Mouse (Mus musculus) CH12.LX (cell line): ENCODE data around the gene Klhl29. TPM values are rescaled to one million over a fixed set of nuclear protein-coding genes. Genes with fewer than 3 reads are reported as not detected.
A peak's percentile ranks its signal among the peaks of the same experiment; 100 is the strongest.

ENCODE experiments used
- DNase-seq: peaks from one replicate; pipeline ENCODE4 v3.0.0-alpha.2; 2013; ENCODE audit errors: extremely low read depth
- H3K27ac ChIP-seq: 2 replicates; pipeline ENCODE4 v1.5.1; 2012; ENCODE audit warnings: low read depth, mild to moderate bottlenecking, control low read depth, moderate library complexity; ENCODE audit not compliant: insufficient read depth
- H3K27me3 ChIP-seq: replicated peaks from 2 replicates; pipeline ENCODE3; 2012; ENCODE audit warnings: inconsistent platforms
- H3K36me3 ChIP-seq, 2 experiments: replicated peaks in 1 of 2; 2 replicates each; pipeline versions ENCODE3 to v1.6.1; 2012; ENCODE audit warnings: inconsistent platforms in 1 of 2, low read length in 1 of 2, mild to moderate bottlenecking in 1 of 2, mixed read lengths in 1 of 2, moderate library complexity in 1 of 2; ENCODE audit not compliant: control insufficient read depth in 1 of 2, insufficient read depth in 1 of 2
- H3K4me1 ChIP-seq, 2 experiments: 2 replicates each; pipeline ENCODE4 v1.6.1; 2012; ENCODE audit warnings: inconsistent platforms in 1 of 2, moderate library complexity in 1 of 2; ENCODE audit not compliant: insufficient read depth in 2 of 2, control insufficient read depth in 1 of 2
- H3K4me2 ChIP-seq: 2 replicates; pipeline ENCODE4 v1.6.1; 2012; ENCODE audit warnings: low read depth, mild to moderate bottlenecking, control low read depth; ENCODE audit not compliant: poor library complexity, insufficient read depth, severe bottlenecking
- H3K4me3 ChIP-seq, 3 experiments: fragments of 150-350 bp in 1 of 3; sonication (generic) in 1 of 3; replicated peaks in 1 of 3; 2 replicates each; pipeline versions ENCODE3 to v1.5.1; 2011 to 2012; ENCODE audit warnings: low read depth in 2 of 3, low read length in 2 of 3, mild to moderate bottlenecking in 2 of 3, moderate library complexity in 2 of 3, control low read depth in 1 of 3, improper control_type of control experiment in 1 of 3, inconsistent platforms in 1 of 3, mixed read lengths in 1 of 3; ENCODE audit not compliant: poor library complexity in 1 of 3
- H3K79me2 ChIP-seq: replicated peaks from 2 replicates; pipeline ENCODE4 v1.6.1; 2012; ENCODE audit warnings: mild to moderate bottlenecking, moderate library complexity; ENCODE audit not compliant: control insufficient read depth, poor library complexity, insufficient read depth, severe bottlenecking; ENCODE audit errors: extremely low read depth
- H3K9ac ChIP-seq: 2 replicates; pipeline ENCODE4 v1.6.1; 2012; ENCODE audit warnings: low read depth, mild to moderate bottlenecking, control low read depth, moderate library complexity; ENCODE audit not compliant: insufficient read depth
- H3K9me3 ChIP-seq: replicated peaks from 2 replicates; pipeline ENCODE3; 2012; ENCODE audit warnings: low read length, inconsistent platforms, mixed read lengths
- BHLHE40 ChIP-seq: IDR thresholded peaks from 2 replicates; pipeline ENCODE4 v1.6.1; 2011; ENCODE audit warnings: mild to moderate bottlenecking, low read depth, low read length, improper control_type of control experiment
- CTCF ChIP-seq, 2 experiments: IDR thresholded peaks in 1 of 2; conservative IDR thresholded peaks in 1 of 2; 2 replicates each; pipeline ENCODE4 v1.5.1; 2011 to 2012; ENCODE audit warnings: low read depth in 2 of 2, low read length in 2 of 2, improper control_type of control experiment in 1 of 2, inconsistent platforms in 1 of 2, mild to moderate bottlenecking in 1 of 2, moderate library complexity in 1 of 2
- E2F4 ChIP-seq: IDR thresholded peaks from 2 replicates; pipeline ENCODE4 v1.6.1; 2011; ENCODE audit warnings: low read depth, low read length, improper control_type of control experiment; ENCODE audit not compliant: insufficient replicate concordance
- ELF1 ChIP-seq: IDR thresholded peaks from 2 replicates; pipeline ENCODE4 v1.6.1; 2014; ENCODE audit warnings: low read depth, mild to moderate bottlenecking, inconsistent platforms, low read length, improper control_type of control experiment
- ETS1 ChIP-seq: conservative IDR thresholded peaks from 2 replicates; pipeline ENCODE4 v1.6.1; 2012; ENCODE audit warnings: low read depth, mild to moderate bottlenecking, inconsistent platforms, low read length, improper control_type of control experiment, moderate library complexity
- GABPA ChIP-seq: IDR thresholded peaks from 2 replicates; pipeline ENCODE4 v1.6.1; 2012; ENCODE audit warnings: low read depth, low read length, improper control_type of control experiment, inconsistent platforms; ENCODE audit not compliant: insufficient replicate concordance
- HCFC1 ChIP-seq: IDR thresholded peaks from 2 replicates; pipeline ENCODE4 v1.6.1; 2012; ENCODE audit warnings: low read depth, mild to moderate bottlenecking, inconsistent platforms, low read length, improper control_type of control experiment
- IRF4 ChIP-seq: IDR thresholded peaks from 2 replicates; pipeline ENCODE4 v1.6.1; 2014; ENCODE audit warnings: low read depth, mild to moderate bottlenecking, inconsistent platforms, low read length, improper control_type of control experiment
- JUN ChIP-seq: IDR thresholded peaks from 2 replicates; pipeline ENCODE4 v1.6.1; 2011; ENCODE audit warnings: low read depth, mild to moderate bottlenecking, low read length, improper control_type of control experiment, moderate library complexity; ENCODE audit not compliant: insufficient read depth
- MAFK ChIP-seq: IDR thresholded peaks from 2 replicates; pipeline ENCODE4 v1.6.1; 2011; ENCODE audit warnings: low read length, improper control_type of control experiment; ENCODE audit not compliant: insufficient replicate concordance
- MAX ChIP-seq: IDR thresholded peaks from 2 replicates; pipeline ENCODE4 v1.6.1; 2011; ENCODE audit warnings: low read length, improper control_type of control experiment
- MAZ ChIP-seq: IDR thresholded peaks from 2 replicates; pipeline ENCODE4 v1.6.1; 2012; ENCODE audit warnings: low read depth, mild to moderate bottlenecking, inconsistent platforms, low read length, improper control_type of control experiment, moderate library complexity
- MEF2A ChIP-seq: IDR thresholded peaks from 2 replicates; pipeline ENCODE4 v1.6.1; 2014; ENCODE audit warnings: low read depth, mild to moderate bottlenecking, inconsistent platforms, low read length, improper control_type of control experiment, borderline replicate concordance
- MXI1 ChIP-seq: IDR thresholded peaks from 2 replicates; pipeline ENCODE4 v1.6.1; 2011; ENCODE audit warnings: mild to moderate bottlenecking, low read depth, low read length, improper control_type of control experiment
- NRF1 ChIP-seq: IDR thresholded peaks from 2 replicates; pipeline ENCODE4 v1.6.1; 2014; ENCODE audit warnings: low read depth, mild to moderate bottlenecking, inconsistent platforms, low read length, improper control_type of control experiment, moderate library complexity
- PAX5 ChIP-seq: IDR thresholded peaks from 2 replicates; pipeline ENCODE4 v1.6.1; 2012; ENCODE audit warnings: low read length, inconsistent platforms, mixed read lengths
- POLR2A ChIP-seq: IDR thresholded peaks from 2 replicates; pipeline ENCODE4 v1.6.1; 2011; ENCODE audit warnings: low read depth, mild to moderate bottlenecking, improper control_type of control experiment, low read length
- POLR2AphosphoS2 ChIP-seq: IDR thresholded peaks from 2 replicates; pipeline ENCODE4 v1.6.1; 2011; ENCODE audit warnings: low read depth, low read length, improper control_type of control experiment
- RAD21 ChIP-seq: IDR thresholded peaks from 2 replicates; pipeline ENCODE4 v1.6.1; 2011; ENCODE audit warnings: low read depth, mild to moderate bottlenecking, low read length, improper control_type of control experiment, moderate library complexity
- SIN3A ChIP-seq: IDR thresholded peaks from 2 replicates; pipeline ENCODE4 v1.6.1; 2012; ENCODE audit warnings: low read length, improper control_type of control experiment, inconsistent platforms
- TBP ChIP-seq: conservative IDR thresholded peaks from 2 replicates; pipeline ENCODE4 v1.6.1; 2011; ENCODE audit warnings: low read depth, low read length, improper control_type of control experiment
- USF1 ChIP-seq: IDR thresholded peaks from 2 replicates; pipeline ENCODE4 v1.6.1; 2014; ENCODE audit warnings: low read depth, mild to moderate bottlenecking, inconsistent platforms, low read length, improper control_type of control experiment
- ZC3H11A ChIP-seq: IDR thresholded peaks from 2 replicates; pipeline ENCODE4 v1.6.1; 2012; ENCODE audit warnings: low read depth, mild to moderate bottlenecking, inconsistent platforms, low read length, improper control_type of control experiment
- dilution Hi-C: fragments of 300-500 bp; cut with MboI; formaldehyde crosslinking; loops from 2 replicates; pipeline ENCODE4 v1.14.3; 2020; ENCODE audit warnings: low sequenced_read_pairs; ENCODE audit not compliant: extremely low pct_unique_long_range_greater_than_20kb, extremely low pct_ligation_motif_present
- in situ Hi-C: fragments of 300-500 bp; cut with MboI; formaldehyde crosslinking; loops from 3 replicates; pipeline ENCODE4 v1.14.3; 2019; ENCODE audit warnings: low sequenced_read_pairs, low pct_ligation_motif_present, low pct_unique_long_range_greater_than_20kb, mixed read lengths
- polyA plus RNA-seq: library from polyadenylated mRNA; unstranded; fragments of >175 nt; gene quantifications from 2 replicates; pipeline ENCODE4 v1.2.1, GENCODE M21; 2012; ENCODE audit warnings: low read depth; ENCODE audit not compliant: insufficient read length
- total RNA-seq, 2 experiments: library from RNA; depleted of rRNA; stranded (reverse); fragments of 300-350 nt in 1 of 2; fragments of >200 nt in 1 of 2; gene quantifications; 2 replicates each; pipeline ENCODE4 v1.2.3; 2012 to 2014

Klhl29 gene
- total and polyA plus RNA-seq, 3 experiments, result 0.04 TPM; not detected in 2

- no peak overlapping the region for H3K27ac ChIP-seq
- no peak overlapping the region for H3K4me3 ChIP-seq
- H3K4me1 ChIP-seq, result peaks cover 0 to 29% of the 10 kb centered on the region in 2 experiments; a peak in 2 of 4 replicates
- no peaks in the 10 kb centered on the region for H3K79me2 ChIP-seq
- no peak overlapping the region for H3K4me2 ChIP-seq
- H3K27me3 ChIP-seq, result no peaks in the 10 kb centered on the region
- H3K9ac ChIP-seq, result no peak overlapping the region
- in situ Hi-C loops, result no loop called here
- H3K36me3 ChIP-seq, result no peaks in the 10 kb centered on the region
- dilution Hi-C loops, result no loop called here
- no peaks in the 10 kb centered on the region for H3K9me3 ChIP-seq
- no peak for TF ChIP-seq POLR2A
- TF ChIP-seq BHLHE40, result no peak
- no peak for TF ChIP-seq RAD21
- TF ChIP-seq PAX5, result no peak
- TF ChIP-seq POLR2AphosphoS2, result no peak
- no peak for TF ChIP-seq MAX
- TF ChIP-seq ETS1, result no peak
- TF ChIP-seq GABPA, result no peak
- TF ChIP-seq USF1, result no peak
- DNase-seq, result no peak
Measured at GRCm38 (mm10) chr12:5176716-5177341, 198.7 kb downstream of the Klhl29 start.

GRCm38 (mm10) chr12:5166141-5166540 is 209.3 kb downstream of the Klhl29 start:
- H3K9ac ChIP-seq, result no peak overlapping the region
- TF ChIP-seq SIN3A, result no peak
- peak; percentile 22 for TF ChIP-seq RAD21
- TF ChIP-seq CTCF (conservative IDR thresholded peaks at IDR 0.05 in 1 of 2, IDR thresholded peaks at IDR 0.05 in 1 of 2; ENCODE audit: low read depth in 2 of 2, low read length in 2 of 2), result peak in 1 of 2 experiments; percentile 30; a peak in 2 of 4 replicates
- TF ChIP-seq, all 38 proteins: peak for 2
- Histone ChIP-seq H3K27ac (no peak overlapping the region), H3K79me2 (no peaks in the 10 kb centered on the region), H3K4me1 (no peaks in the 10 kb centered on the region), H3K9me3 (no peaks in the 10 kb centered on the region), H3K4me3 (no peak overlapping the region), H3K36me3 (no peaks in the 10 kb centered on the region), H3K4me2 (no peak overlapping the region), H3K27me3 (no peaks in the 10 kb centered on the region)
- in situ Hi-C loops, result no loop called here
- dilution Hi-C loops, result no loop called here
- DNase-seq, result no peak

GRCm38 (mm10) chr12:5165411-5165810 is 210.1 kb downstream of the Klhl29 start:
- no peaks in the 10 kb centered on the region for H3K27me3 ChIP-seq
- H3K9me3 ChIP-seq, result no peaks in the 10 kb centered on the region
- dilution Hi-C loops (no loop called here), in situ Hi-C loops (no loop called here)
- TF ChIP-seq MAFK (no peak), ELF1 (no peak), JUN (no peak), BHLHE40 (no peak), ZC3H11A (no peak), MXI1 (no peak), IRF4 (no peak), POLR2AphosphoS2 (no peak), MAZ (no peak), E2F4 (no peak), GABPA (no peak), TBP (no peak), HCFC1 (no peak), PAX5 (no peak), MEF2A (no peak), NRF1 (no peak), USF1 (no peak)
- H3K4me3 ChIP-seq, result no peak overlapping the region
- no peaks in the 10 kb centered on the region for H3K36me3 ChIP-seq
- no peaks in the 10 kb centered on the region for H3K4me1 ChIP-seq
- no peak overlapping the region for H3K4me2 ChIP-seq
- H3K27ac ChIP-seq, result no peak overlapping the region
- no peak overlapping the region for H3K9ac ChIP-seq
- no peaks in the 10 kb centered on the region for H3K79me2 ChIP-seq
- no peak for DNase-seq
